Mouse (Mus musculus): ENCODE results near the gene Gng10. TPM values are rescaled to one million over a fixed set of nuclear protein-coding genes. Genes with fewer than 3 reads are reported as not detected.

Gene Gng10
- 172 and 183 TPM in 2 replicates for polyA plus RNA-seq (2015; fragmentation: Nextera tagmentation; extraction: Ambion mirVana)

DNA sequence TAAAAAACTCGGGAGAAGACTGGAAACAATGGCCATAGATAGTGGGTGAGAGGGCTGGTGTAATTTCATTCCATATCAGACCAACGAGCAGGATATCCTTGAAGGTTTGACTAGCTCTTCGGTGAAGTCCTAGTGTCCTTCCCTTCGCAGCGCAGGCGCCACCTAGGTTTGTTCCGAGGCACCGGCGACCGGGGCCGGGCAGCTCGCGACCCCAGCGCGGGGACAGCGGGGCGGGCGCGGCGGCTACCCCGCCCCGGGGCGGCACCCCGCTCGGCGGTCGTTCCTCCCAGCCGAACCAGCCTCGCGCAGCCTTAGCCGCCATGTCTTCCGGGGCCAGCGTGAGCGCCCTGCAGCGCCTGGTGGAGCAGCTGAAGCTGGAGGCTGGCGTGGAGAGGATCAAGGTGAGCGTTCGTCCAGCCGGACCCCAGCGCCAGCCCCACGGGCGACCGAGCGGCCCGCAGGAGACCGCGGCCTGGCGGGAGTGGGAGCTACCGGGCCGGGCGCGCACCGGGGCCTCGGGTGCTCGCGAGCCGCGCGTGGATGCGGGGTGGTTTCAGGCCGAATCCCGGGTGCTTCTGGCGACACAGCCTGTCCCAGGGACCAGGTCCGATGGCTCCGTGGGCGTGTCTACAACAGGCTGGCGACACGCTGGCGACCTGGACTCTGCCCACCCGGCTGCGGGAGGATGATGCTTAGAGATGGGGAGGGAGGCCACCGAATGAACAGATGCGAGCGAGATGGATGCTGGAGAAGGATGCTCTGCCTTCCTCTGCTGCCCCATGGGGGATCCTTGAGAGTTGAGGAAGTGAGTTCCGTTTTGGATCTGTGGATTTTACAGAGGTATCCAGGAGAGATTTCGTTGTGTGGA lies at the start of gene Gng10:
Gene Gng10 (plus strand): TSS at position 171 of the 868 bp plus-strand sequence.
- H3K4me2 ChIP-seq: peak within 1 kb of the TSS; percentile 54
- peak within 1 kb of the TSS; percentile 97 for H3K27ac ChIP-seq
- H3K4me1 ChIP-seq: peaks cover 12% of the 10 kb centered on the region
- H3K9ac ChIP-seq: peak within 1 kb of the TSS; percentile 98
- WGBS: 10% methylated on average over 75 of the region's 76 CpGs
- H3K27me3 ChIP-seq (replicated peaks): no peaks in the 10 kb centered on the region
- H3K9me3 ChIP-seq: no peaks in the 10 kb centered on the region
- H3K4me3 ChIP-seq: peak within 1 kb of the TSS; percentile 92
- ATAC-seq (replicated peaks): peak; percentile 92
- H3K36me3 ChIP-seq (replicated peaks): no peaks in the 10 kb centered on the region

DNA sequence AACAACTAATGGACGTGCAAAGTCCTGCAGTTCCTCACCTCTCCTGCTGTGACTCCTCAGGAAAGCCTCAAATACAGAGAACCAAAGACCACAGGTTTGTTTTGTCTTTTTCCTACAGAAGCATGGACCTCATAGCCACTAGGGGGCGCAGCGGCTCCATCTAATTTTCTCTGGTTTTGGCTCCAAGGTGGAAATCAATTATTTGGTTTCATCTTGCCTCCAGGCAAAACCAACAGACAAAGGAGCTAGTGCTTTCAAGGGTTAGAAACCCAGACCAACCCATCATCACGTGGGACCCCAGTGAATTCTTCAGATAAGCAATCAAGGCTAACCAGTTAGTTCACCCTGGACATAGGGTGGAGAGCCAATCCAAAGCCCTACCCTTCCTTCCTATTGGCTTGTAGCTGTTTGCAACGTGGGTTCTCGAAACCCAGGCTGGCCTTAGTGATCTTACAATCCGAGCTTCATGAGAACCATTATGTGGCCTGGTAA lies 49.7 kb upstream of the Gng10 start:
- no peak overlapping the region for H3K9ac ChIP-seq
- ATAC-seq (replicated peaks): 0 out of 2 replicates have a peak, but pooled peaks have one; percentile 24
- 28% methylated on average over 7 of the region's 7 CpGs for WGBS

DNA sequence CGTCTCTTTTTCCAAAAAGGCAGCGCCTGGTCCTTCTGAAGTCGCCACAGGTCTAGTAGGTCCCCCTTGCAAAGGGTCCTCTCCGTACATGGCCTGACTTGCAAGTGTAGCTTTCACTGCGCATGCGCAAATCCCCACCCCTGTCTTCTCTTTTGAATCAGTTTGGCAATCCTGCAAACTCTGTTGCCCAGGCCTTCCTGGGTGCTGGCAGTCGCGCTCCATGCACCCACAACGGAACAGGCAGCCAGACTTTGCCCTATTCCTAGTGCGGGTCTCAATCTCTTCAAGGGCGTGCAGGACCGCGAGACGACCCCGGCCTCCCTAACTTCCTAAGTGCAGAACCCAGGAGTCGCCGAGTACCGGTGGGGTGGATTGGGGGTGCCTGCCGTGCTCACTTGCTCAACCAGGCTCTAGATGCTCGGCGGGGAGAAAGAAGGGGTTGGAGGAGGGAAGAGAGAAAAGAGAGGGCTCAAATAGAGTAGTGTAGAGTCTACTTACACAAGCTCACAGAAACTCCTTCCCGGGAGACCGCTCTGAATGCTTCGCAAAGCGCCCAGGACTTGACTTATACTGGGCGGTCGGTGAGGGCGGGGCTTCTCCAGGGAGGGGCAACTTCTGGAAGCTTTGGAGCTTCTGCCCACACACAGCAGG lies 48.2 kb upstream of the Gng10 start, which contains the start of gene Ptgr1:
Gene Ptgr1 (minus strand): TSS at position 580 of the 651 bp plus-strand sequence.
- no peaks in the 10 kb centered on the region for H3K36me3 ChIP-seq (replicated peaks)
- H3K4me3 ChIP-seq: peak within 1 kb of the TSS; percentile 46
- ATAC-seq (replicated peaks): peak; percentile 83
- H3K27ac ChIP-seq: no peak within 1 kb of the TSS
- no peaks in the 10 kb centered on the region for H3K9me3 ChIP-seq
- H3K27me3 ChIP-seq (replicated peaks): peaks cover 6% of the 10 kb centered on the region; the same call in 1 of the 2 replicates
- WGBS: 2% methylated on average over 28 of the region's 28 CpGs
- peaks cover 7% of the 10 kb centered on the region for H3K4me1 ChIP-seq
- H3K9ac ChIP-seq: peak within 1 kb of the TSS; percentile 37
- peak within 1 kb of the TSS; percentile 91 for H3K4me2 ChIP-seq

More for the DNA sequence above, 49.7 kb upstream of the Gng10 start:
- Histone ChIP-seq H3K9me3 (no peaks in the 10 kb centered on the region), H3K4me1 (peaks cover 7% of the 10 kb centered on the region), H3K4me3 (no peak overlapping the region), H3K4me2 (no peak overlapping the region), H3K36me3 (replicated peaks) (no peaks in the 10 kb centered on the region), H3K27me3 (replicated peaks) (peaks cover 6% of the 10 kb centered on the region; the same call in 1 of the 2 replicates), H3K27ac (no peak overlapping the region)

DNA sequence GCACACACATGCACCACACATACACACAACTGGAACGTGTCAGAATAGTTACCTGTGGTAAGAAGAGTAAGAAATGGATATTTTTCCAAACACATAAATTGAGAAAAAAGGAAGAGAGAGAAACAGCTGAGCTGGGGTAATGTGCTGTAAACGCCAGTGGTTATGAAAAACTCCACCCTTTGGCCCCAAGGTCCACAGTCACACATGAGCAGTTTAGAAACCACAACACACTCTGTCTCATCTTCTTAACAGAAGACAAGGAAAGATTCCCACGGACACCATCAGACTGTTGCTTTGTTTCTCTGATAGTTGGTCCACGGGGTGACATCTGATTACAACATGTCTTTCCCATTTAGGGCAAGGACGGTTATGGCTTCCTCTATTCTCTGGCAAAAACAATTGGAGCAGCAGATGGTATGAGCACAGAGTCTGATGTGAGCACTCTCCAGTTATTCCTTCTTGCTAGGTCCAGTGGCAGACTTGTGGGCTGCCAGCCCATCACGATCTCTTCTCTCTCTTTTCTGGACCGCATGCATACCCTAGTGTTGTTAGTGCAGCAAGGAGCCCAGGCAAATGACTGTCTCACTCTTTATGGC lies 45.5 kb upstream of the Gng10 start:
- no peak overlapping the region for H3K9ac ChIP-seq
- H3K36me3 ChIP-seq (replicated peaks): no peaks in the 10 kb centered on the region
- H3K27me3 ChIP-seq (replicated peaks): peaks cover 6% of the 10 kb centered on the region; the same call in 1 of the 2 replicates
- no peak for ATAC-seq (replicated peaks)
- no peaks in the 10 kb centered on the region for H3K9me3 ChIP-seq
- H3K4me2 ChIP-seq: no peak overlapping the region
- peaks cover 7% of the 10 kb centered on the region for H3K4me1 ChIP-seq
- H3K27ac ChIP-seq: no peak overlapping the region
- 82% methylated on average over 7 of the region's 7 CpGs for WGBS
- no peak overlapping the region for H3K4me3 ChIP-seq

DNA sequence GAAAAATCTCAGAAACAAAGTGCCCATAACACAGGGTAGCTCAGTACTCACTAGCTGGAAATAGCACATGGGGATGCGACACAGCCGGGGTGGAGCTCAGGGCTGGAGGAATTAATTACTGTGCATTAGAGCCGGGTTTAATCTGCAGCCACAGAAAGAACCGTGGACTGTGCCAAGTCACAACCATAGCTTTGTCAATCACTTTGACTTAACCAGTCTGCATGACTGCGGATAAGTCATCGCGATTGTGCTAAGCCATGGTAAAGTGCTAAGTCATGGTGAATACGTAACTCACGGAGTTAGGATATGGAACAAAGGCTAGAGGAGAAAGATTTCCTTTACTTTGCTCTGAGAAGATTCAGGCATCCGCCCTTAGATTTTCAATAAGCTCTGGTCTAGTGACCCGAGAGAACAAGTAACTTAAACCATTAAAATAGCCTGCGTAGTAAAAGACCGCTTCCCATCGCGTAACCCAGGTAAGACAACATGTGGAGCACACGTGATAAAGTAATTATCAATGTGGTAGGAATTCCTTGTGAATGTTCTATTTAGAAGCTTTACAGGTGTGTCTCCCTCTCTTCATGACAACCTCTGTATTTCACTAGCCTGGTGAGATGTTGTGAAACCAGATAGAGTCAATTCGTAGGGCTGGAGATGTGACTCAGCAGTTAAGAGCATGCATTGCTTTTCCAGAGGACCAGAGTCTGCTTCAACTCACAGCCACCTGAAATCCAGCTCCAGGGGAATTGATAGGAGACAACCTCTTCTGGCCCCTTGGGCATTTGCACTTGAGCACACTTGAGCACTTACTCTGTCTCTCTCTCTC lies 44.1 kb upstream of the Gng10 start:
- H3K4me1 ChIP-seq: peaks cover 7% of the 10 kb centered on the region
- no peak overlapping the region for H3K4me2 ChIP-seq
- no peak overlapping the region for H3K27ac ChIP-seq
- ATAC-seq (replicated peaks): peak; percentile 48; the same call in 1 of the 2 replicates
- H3K27me3 ChIP-seq (replicated peaks): peaks cover 6% of the 10 kb centered on the region; the same call in 1 of the 2 replicates
- 57% methylated on average over 17 of the region's 17 CpGs for WGBS
- H3K4me3 ChIP-seq: no peak overlapping the region
- no peaks in the 10 kb centered on the region for H3K9me3 ChIP-seq
- no peak overlapping the region for H3K9ac ChIP-seq
- no peaks in the 10 kb centered on the region for H3K36me3 ChIP-seq (replicated peaks)

DNA sequence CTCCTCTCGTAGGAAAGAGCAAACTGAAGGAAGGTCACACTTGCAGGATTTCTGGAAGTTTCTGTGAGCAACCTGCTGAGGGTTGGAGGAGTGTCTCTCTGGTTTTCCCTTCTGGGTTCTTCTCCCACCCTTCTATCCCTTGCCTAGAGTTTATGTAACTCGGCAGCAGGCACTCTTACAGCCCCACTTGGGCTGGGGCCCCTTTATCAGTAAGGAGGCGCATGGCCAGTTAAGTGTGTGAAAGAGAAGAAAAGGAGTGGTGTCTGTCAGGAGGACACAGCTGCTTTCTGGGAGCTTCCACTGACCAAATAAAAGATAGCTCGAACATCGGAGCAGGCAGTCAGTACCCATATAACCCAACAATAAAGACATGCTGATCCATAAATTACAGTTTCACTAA lies 42.7 kb upstream of the Gng10 start:
- WGBS: 69% methylated on average over 5 of the region's 5 CpGs
- H3K27ac ChIP-seq: no peak overlapping the region
- no peaks in the 10 kb centered on the region for H3K36me3 ChIP-seq (replicated peaks)
- no peak overlapping the region for H3K4me3 ChIP-seq
- no peaks in the 10 kb centered on the region for H3K9me3 ChIP-seq
- H3K4me2 ChIP-seq: no peak overlapping the region
- no peaks in the 10 kb centered on the region for H3K4me1 ChIP-seq
- peaks cover 1% of the 10 kb centered on the region; the same call in 1 of the 2 replicates for H3K27me3 ChIP-seq (replicated peaks)
- ATAC-seq (replicated peaks): no peak
- H3K9ac ChIP-seq: no peak overlapping the region

DNA sequence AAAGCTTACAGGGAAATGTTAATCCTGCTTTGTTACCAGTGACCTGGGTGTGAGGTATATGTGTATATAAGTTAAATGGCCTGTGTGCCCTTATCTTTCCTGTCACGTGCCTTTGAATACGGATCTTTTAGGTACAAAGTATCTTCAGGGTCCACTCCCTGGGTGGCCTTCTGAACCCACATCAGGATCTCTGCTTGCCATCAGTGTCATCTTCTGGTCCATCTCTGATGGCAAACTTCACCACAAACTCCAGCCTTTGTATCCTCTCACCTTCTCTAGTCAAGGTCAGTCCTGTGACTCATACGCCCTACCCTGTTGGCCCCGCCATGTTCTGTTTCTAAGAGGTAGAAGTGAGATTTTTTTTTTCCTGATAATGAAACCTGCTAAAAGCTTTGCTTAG lies 40.1 kb upstream of the Gng10 start, which contains the start of gene Dnajc25:
Gene Dnajc25 (plus strand): TSS at position 301 of the 400 bp plus-strand sequence.
- Histone ChIP-seq H3K4me1 (no peaks in the 10 kb centered on the region), H3K27ac (no peak within 1 kb of the TSS), H3K9ac (no peak within 1 kb of the TSS), H3K9me3 (no peaks in the 10 kb centered on the region), H3K27me3 (replicated peaks) (no peaks in the 10 kb centered on the region), H3K36me3 (replicated peaks) (no peaks in the 10 kb centered on the region), H3K4me3 (no peak within 1 kb of the TSS), H3K4me2 (no peak within 1 kb of the TSS)
- WGBS: 90% methylated on average over 4 of the region's 4 CpGs
- ATAC-seq (replicated peaks): no peak

DNA sequence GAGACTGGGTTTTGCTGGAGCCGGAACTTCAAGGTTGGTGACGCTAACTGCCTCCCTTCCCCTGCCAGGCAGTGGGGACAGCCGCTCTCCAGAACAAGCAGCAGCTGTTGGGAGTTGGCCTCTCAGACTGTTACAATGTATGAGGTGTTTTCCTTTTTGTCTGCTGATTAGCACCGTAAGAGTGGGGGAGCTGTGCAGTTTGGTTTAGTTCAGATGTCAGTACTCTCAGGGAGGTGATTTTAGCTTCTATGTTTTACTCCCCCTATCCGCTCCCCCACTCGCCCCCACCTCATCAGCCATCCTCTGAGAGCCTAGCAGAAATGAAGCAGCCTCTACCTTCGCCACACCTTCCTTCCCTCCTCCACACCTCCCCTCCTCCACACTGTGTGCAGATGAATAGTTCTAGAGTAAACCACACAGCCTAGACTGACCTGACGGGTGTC lies 39.6 kb upstream of the Gng10 start:
- Histone ChIP-seq H3K4me1 (no peaks in the 10 kb centered on the region), H3K27ac (no peak overlapping the region), H3K4me3 (no peak overlapping the region), H3K9ac (no peak overlapping the region), H3K36me3 (replicated peaks) (no peaks in the 10 kb centered on the region), H3K9me3 (no peaks in the 10 kb centered on the region), H3K4me2 (no peak overlapping the region), H3K27me3 (replicated peaks) (no peaks in the 10 kb centered on the region)
- WGBS: 81% methylated on average over 8 of the region's 8 CpGs
- no peak for ATAC-seq (replicated peaks)

DNA sequence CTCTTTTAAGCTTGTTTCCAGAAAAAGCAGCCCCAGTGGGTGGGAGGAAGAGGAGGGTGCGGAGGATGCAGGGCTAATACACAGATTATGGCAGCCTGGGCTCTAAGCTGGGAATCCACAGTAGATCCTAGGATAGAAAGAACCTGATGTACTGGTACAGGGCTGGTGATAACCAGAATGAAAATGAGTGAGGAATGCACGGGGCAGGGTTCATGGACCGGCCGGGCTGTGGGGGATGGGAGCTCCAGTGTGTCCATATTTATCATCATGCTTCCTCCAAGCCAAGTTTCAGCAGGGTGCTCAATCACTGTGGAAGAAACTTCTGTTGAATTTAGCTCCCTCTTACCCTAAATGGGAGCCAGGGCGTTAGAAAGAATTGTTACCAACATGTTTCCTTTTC lies 37.8 kb upstream of the Gng10 start:
- Histone ChIP-seq H3K4me3 (no peak overlapping the region), H3K9ac (no peak overlapping the region), H3K9me3 (no peaks in the 10 kb centered on the region), H3K27ac (no peak overlapping the region), H3K27me3 (replicated peaks) (no peaks in the 10 kb centered on the region), H3K4me2 (no peak overlapping the region), H3K36me3 (replicated peaks) (no peaks in the 10 kb centered on the region), H3K4me1 (no peaks in the 10 kb centered on the region)
- no peak for ATAC-seq (replicated peaks)
- WGBS: 75% methylated on average over 5 of the region's 5 CpGs

DNA sequence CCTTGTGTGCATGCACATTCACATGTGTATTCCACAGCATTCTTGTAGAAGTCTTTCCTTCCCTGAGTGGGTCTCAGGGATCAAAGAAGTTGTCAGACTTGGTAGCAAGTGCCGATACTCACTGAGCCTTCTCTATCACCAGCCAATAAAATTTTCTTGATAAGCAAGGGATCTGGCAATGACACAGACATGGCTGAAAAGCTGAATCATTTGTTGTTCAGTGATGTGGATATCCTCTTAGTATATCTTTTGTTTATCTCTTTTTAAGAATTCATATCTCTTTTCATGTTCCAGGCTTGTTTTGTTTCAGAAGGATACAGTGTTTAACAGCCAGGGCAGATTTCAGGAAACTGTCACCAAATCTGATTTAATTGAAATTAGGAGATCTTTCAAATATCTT lies 36.2 kb upstream of the Gng10 start:
- H3K36me3 ChIP-seq (replicated peaks): no peaks in the 10 kb centered on the region

DNA sequence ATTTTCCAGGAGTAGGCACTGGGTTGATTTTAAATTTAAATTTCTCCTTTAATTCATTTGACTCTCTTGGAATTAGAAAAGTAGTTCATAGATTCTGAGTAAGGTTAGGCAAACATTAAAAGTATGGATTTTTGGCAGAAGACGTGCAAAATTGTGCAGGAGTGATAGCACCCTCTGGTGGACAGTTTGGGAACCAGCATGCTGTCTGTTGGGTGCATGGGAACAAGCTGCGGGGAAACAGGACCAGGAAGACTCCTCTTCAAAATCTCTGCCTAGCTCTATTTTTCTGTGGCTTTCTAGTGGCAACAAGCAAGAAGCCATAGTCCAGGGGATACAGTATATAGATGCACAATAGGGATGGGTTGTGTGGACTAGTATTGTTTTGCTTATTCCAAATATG lies 35.2 kb upstream of the Gng10 start:
- Histone ChIP-seq H3K9ac (no peak overlapping the region), H3K9me3 (no peaks in the 10 kb centered on the region), H3K27ac (no peak overlapping the region), H3K4me2 (no peak overlapping the region), H3K36me3 (replicated peaks) (no peaks in the 10 kb centered on the region), H3K27me3 (replicated peaks) (no peaks in the 10 kb centered on the region), H3K4me3 (no peak overlapping the region), H3K4me1 (peaks cover 17% of the 10 kb centered on the region)
- ATAC-seq (replicated peaks): no peak
- WGBS: 4% methylated on average over 2 of the region's 2 CpGs

More for the DNA sequence above, 36.2 kb upstream of the Gng10 start:
- Histone ChIP-seq H3K9ac (no peak overlapping the region), H3K4me3 (no peak overlapping the region), H3K27ac (no peak overlapping the region), H3K27me3 (replicated peaks) (no peaks in the 10 kb centered on the region), H3K4me2 (no peak overlapping the region), H3K4me1 (peaks cover 7% of the 10 kb centered on the region), H3K9me3 (no peaks in the 10 kb centered on the region)
- WGBS: 80% methylated on average over 1 of the region's 1 CpGs
- ATAC-seq (replicated peaks): no peak

Data from midbrain, embryonic 15.5 days (tissue).